Mouse (Mus musculus) WW6 (cell line): ENCODE results near the gene Olfr1039.
A peak's percentile ranks its signal among the peaks of the same experiment; 100 is the strongest.
"Not testable (repeated sequence)": the region's sequence is repeated elsewhere in the genome, so short reads cannot be mapped to it uniquely, and the experiment has no call there.

Source experiments
- DNase-seq: peaks from one replicate; pipeline ENCODE4 v3.0.0-alpha.2; 2013; ENCODE audit warnings: low read depth, low spot score

Gene Olfr1039

GRCm38 (mm10) chr2:86135828-86136227, at the start of gene Olfr1039:
Gene Olfr1039 (minus strand): TSS chr2:86135928.
- DNase-seq, result no peak

- peak; percentile 34 for DNase-seq
Observed at GRCm38 (mm10) chr2:86179950-86180349, 44.2 kb upstream of the Olfr1039 start.

GRCm38 (mm10) chr2:86177720-86178119, 42.0 kb upstream of the Olfr1039 start, which contains the start of gene Olfr1044:
Gene Olfr1044 (minus strand): TSS chr2:86177820.
- DNase-seq, result no peak

DNA sequence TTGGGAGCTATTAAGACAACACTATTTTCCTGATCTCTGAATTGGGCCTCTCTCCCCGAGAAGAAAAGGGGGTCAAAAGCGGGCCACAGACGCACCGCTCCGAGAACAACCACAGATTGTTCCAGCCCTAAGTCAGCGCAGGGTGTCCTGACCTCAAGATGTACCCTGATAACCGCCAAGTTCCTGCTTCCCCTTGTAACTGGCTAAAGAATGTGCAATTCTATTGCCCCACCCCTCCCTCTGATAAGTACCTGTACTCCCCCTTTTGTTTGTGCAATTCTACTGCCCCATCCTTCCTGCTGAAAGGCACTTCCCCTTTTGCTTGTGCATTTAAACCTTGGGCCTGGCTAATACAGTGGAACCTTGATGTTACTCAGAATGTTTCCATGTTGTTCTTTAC, 39.7 kb upstream of the Olfr1039 start:
- not testable (repeated sequence) for DNase-seq

- DNase-seq, result no peak
Observed at GRCm38 (mm10) chr2:86167422-86167821, 31.7 kb upstream of the Olfr1039 start, which contains the start of gene Olfr1043. Gene Olfr1043 (minus strand): TSS chr2:86167522.

GRCm38 (mm10) chr2:86161738-86162137, 26.0 kb upstream of the Olfr1039 start, which contains the start of gene Olfr1042:
Gene Olfr1042 (minus strand): TSS chr2:86161838.
- DNase-seq, result no peak

- DNase-seq, result no peak
Observed at GRCm38 (mm10) chr2:86146632-86147031, 10.9 kb upstream of the Olfr1039 start, which contains the start of gene Olfr1040. Gene Olfr1040 (minus strand): TSS chr2:86146732.

DNA sequence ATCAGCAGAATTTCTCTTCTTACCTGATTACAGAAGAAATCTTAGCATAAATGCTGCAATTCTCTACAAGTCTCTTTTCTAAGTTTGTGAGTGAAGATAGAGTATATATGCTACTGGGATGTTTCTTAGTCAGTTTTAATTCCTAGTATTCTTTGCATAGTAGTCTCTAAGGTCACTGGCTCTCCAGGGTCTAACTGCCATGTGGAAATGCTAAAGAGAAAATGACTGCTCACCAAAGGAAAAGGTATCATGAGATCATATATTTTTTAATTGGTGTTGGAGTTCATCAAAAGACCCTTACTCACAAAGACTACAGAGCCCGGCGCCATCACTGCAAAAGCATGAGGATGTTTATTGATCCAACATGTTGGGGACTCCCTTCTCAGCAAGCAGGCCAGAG, 48.4 kb downstream of the Olfr1039 start, which contains the start of gene Olfr1037:
Olfr1037 (minus strand) TSS at position 101 of the 400 bp plus-strand sequence.
- no peak for DNase-seq

GRCm38 (mm10) chr2:86080478-86080877, 55.2 kb downstream of the Olfr1039 start:
- not testable (repeated sequence) for DNase-seq
